Mouse (Mus musculus): Measurements from ENCODE around the gene Nckipsd. TPM values are rescaled to one million over a fixed set of nuclear protein-coding genes. Genes with fewer than 3 reads are reported as not detected.
A peak's percentile ranks its signal among the peaks of the same experiment; 100 is the strongest.

The Nckipsd gene
- polyA plus RNA-seq, 1 experiment: 73.9 TPM

DNA sequence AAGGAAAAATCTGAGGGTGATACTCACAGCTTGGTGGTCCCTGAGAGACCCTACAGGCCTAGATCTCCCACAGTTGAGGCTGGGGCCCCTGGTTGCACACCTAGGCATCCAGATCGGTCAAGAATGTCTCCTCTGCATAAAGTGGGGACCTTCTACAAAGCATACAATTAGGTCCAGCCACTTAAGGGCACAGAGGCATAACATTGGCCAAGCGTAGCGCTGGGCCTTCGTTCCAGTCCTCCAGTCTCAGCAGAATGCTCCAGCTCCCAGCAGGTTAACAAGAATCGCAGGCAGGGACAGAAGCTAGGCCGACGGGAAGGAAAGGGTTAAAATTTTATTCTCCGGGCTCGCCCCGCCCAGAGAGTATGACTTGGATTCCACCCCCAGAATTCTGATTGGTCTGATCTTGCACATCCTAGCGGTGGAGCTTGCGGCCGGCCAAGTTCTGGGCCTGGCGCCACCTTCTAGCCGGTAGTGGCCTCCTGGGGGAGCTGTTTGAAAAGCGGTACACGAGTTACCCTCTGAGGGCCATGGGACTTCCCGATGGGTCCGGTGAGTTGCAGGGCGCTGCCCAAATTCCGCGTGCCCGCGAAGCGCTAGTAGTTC lies 45.6 kb downstream of the Nckipsd start:
- WGBS: 1% methylated on average over 25 of the region's 25 CpGs
- Histone ChIP-seq H3K4me1 (ENCODE audit: control insufficient read depth, insufficient read depth, low read length) (peaks cover 9% of the 10 kb centered on the region), H3K27me3 (ENCODE audit: control insufficient read depth, insufficient read depth, low read length) (no peaks in the 10 kb centered on the region), H3K27ac (ENCODE audit: insufficient read depth, low read length) (peak overlapping the region; percentile 44), H3K4me3 (replicated peaks; ENCODE audit: insufficient read depth, low read depth, low read length) (peak overlapping the region; percentile 80)
- peak; percentile 17; the same call in 1 of the 2 replicates for TF ChIP-seq POLR2A (IDR thresholded peaks at IDR 0.05; ENCODE audit: borderline replicate concordance, insufficient read depth, low read length)
- TF ChIP-seq CTCF (IDR thresholded peaks at IDR 0.05; ENCODE audit: borderline replicate concordance, insufficient read depth, low read depth, low read length): peak; percentile 63
- peak; percentile 94 to 96 for DNase-seq

DNA sequence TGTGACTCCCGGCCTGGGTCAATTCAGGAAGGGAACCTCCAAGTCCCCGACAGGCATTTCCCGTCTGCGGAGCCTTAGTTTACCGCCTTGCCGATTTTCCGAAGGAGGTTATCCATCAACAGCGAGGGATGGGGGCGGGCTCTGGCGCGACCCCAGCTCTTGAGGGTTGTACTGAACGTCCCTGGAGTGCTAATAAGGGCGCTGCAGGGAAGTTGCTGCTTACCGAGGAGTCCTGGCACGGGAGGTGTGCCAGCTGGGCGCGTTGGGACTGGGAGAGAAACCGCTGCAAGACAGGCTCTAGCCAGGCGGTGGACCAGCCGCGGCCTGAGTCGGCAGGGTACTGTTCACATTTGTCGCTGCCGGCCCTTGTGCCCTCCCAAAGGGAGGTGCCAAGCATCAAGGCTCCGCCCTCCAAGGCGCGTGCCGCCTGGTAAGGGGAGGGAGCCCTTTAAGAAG lies 46.1 kb downstream of the Nckipsd start:
- WGBS: under 1% methylated on average over 28 of the region's 28 CpGs
- H3K4me3 ChIP-seq (replicated peaks; ENCODE audit: insufficient read depth, low read depth, low read length): peak overlapping the region; percentile 80
- peak; percentile 84 to 87 for DNase-seq

DNA sequence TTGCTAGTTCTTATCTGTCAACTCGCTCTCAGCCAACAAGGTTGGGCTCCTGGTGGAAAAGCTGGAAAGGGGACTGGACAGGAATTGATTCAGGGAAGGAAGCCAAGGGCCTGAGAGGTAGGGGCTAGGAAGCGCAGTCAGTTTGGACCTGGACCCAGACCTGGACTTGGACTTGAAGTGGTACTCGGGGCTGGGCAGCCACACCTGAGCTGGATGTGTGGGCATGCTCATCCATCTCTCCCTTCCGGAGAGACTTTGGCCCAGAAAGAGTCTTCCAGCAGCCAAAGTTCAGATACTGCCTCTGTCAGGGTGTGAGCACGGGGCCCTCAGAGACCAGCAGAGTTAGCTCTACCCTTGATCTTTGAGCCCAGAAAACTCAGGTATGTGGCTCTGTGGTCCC lies 47.2 kb downstream of the Nckipsd start:
- H3K4me3 ChIP-seq (replicated peaks; ENCODE audit: insufficient read depth, low read depth, low read length): no peak overlapping the region
- 26% methylated on average over 5 of the region's 5 CpGs for WGBS

More for the DNA sequence above, 46.1 kb downstream of the Nckipsd start:
- Histone ChIP-seq H3K4me1 (ENCODE audit: control insufficient read depth, insufficient read depth, low read length) (peaks cover 9% of the 10 kb centered on the region), H3K27ac (ENCODE audit: insufficient read depth, low read length) (peak overlapping the region; percentile 31; the same call in 1 of the 2 replicates), H3K27me3 (ENCODE audit: control insufficient read depth, insufficient read depth, low read length) (no peaks in the 10 kb centered on the region)
- TF ChIP-seq POLR2A (IDR thresholded peaks at IDR 0.05; ENCODE audit: borderline replicate concordance, insufficient read depth, low read length) (peak; percentile 44; the same call in 1 of the 2 replicates), CTCF (IDR thresholded peaks at IDR 0.05; ENCODE audit: borderline replicate concordance, insufficient read depth, low read depth, low read length) (no peak)

DNA sequence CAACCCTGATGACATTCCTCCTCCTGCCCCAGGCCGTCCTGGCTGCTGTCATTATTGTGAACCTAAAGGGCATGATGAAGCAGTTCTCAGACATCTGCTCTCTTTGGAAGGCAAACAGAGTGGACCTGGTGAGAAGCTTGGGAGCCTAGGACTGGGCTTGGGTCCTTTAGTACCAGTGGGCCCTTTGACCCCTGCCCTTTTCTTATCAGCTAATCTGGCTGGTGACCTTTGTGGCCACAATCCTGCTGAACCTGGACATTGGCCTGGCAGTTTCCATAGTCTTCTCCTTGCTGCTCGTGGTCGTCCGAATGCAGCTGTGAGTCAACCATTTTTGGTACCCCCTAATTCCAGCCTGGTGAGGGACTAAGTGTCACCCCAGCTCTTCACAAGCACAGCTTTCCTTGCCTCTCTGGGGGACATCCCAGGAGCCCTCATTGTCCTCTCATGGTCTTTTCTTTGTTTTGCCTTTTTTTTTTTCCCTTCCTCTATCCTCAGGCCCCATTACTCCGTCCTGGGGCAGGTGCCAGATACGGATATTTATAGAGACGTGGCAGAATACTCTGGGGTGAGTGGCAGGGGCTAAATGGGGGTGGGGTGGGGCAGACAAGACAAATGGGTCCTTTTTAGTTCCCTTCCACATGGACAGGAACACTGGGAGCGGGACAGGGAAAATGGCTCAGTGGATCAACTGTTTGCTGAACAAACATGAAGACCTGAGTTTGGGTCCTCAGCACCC lies 50.8 kb downstream of the Nckipsd start:
- DNase-seq: no peak
- no peak for TF ChIP-seq CTCF (IDR thresholded peaks at IDR 0.05; ENCODE audit: borderline replicate concordance, insufficient read depth, low read depth, low read length)
- no peak for TF ChIP-seq POLR2A (IDR thresholded peaks at IDR 0.05; ENCODE audit: borderline replicate concordance, insufficient read depth, low read length)
- no peaks in the 10 kb centered on the region for H3K27me3 ChIP-seq (ENCODE audit: control insufficient read depth, insufficient read depth, low read length)
- no peak overlapping the region for H3K27ac ChIP-seq (ENCODE audit: insufficient read depth, low read length)
- WGBS: 72% methylated on average over 8 of the region's 8 CpGs
- H3K4me1 ChIP-seq (ENCODE audit: control insufficient read depth, insufficient read depth, low read length): no peaks in the 10 kb centered on the region
- no peak overlapping the region for H3K4me3 ChIP-seq (replicated peaks; ENCODE audit: insufficient read depth, low read depth, low read length)

More for the DNA sequence above, 47.2 kb downstream of the Nckipsd start:
- Histone ChIP-seq H3K27ac (ENCODE audit: insufficient read depth, low read length) (no peak overlapping the region), H3K27me3 (ENCODE audit: control insufficient read depth, insufficient read depth, low read length) (no peaks in the 10 kb centered on the region), H3K4me1 (ENCODE audit: control insufficient read depth, insufficient read depth, low read length) (peaks cover 9% of the 10 kb centered on the region)
- TF ChIP-seq CTCF (IDR thresholded peaks at IDR 0.05; ENCODE audit: borderline replicate concordance, insufficient read depth, low read depth, low read length) (no peak), POLR2A (IDR thresholded peaks at IDR 0.05; ENCODE audit: borderline replicate concordance, insufficient read depth, low read length) (no peak)
- no peak for DNase-seq

Other genes starting within 250 kb of the Nckipsd start
- gene Impdh2, start 248.1 kb upstream of the Nckipsd start, polyA plus RNA-seq (2012; rRNA removed): 70.6 and 76.9 TPM in 2 replicates
- gene Ndufaf3, start 240.9 kb upstream of the Nckipsd start, polyA plus RNA-seq (2012; rRNA removed): 63.0 and 69.3 TPM in 2 replicates
- 215 and 239 TPM in 2 replicates for gene Dalrd3, start 238.5 kb upstream of the Nckipsd start, polyA plus RNA-seq (2012; rRNA removed)
- 97.4 and 107 TPM in 2 replicates for gene Wdr6, start 229.6 kb upstream of the Nckipsd start, polyA plus RNA-seq (2012; rRNA removed)
- 102 and 105 TPM in 2 replicates for gene P4htm, start 210.7 kb upstream of the Nckipsd start, polyA plus RNA-seq (2012; rRNA removed)
- 53.7 and 54.2 TPM in 2 replicates for gene Arih2, start 159.0 kb upstream of the Nckipsd start, polyA plus RNA-seq (2012; rRNA removed)
- gene Slc25a20, start 146.3 kb upstream of the Nckipsd start, polyA plus RNA-seq (2012; rRNA removed): 18.2 and 19.1 TPM in 2 replicates
- 24.6 and 26.6 TPM in 2 replicates for gene Prkar2a, start 119.1 kb upstream of the Nckipsd start, polyA plus RNA-seq (2012; rRNA removed)
- 162 and 168 TPM in 2 replicates for gene Ip6k2, start 24.6 kb upstream of the Nckipsd start, polyA plus RNA-seq (2012; rRNA removed)
- gene Celsr3, start 18.0 kb downstream of the Nckipsd start, polyA plus RNA-seq (2012; rRNA removed): 77.1 and 88.3 TPM in 2 replicates
- gene Slc26a6, start 44.9 kb downstream of the Nckipsd start, polyA plus RNA-seq (2012; rRNA removed): 22.6 and 28.2 TPM in 2 replicates
- 0.39 and 0.92 TPM in 2 replicates for gene Tmem89, start 106.3 kb downstream of the Nckipsd start, polyA plus RNA-seq (2012; rRNA removed)
- gene Uqcrc1, start 128.3 kb downstream of the Nckipsd start, polyA plus RNA-seq (2012; rRNA removed): 672 and 690 TPM in 2 replicates
- 11.3 and 14.1 TPM in 2 replicates for gene Col7a1, start 145.2 kb downstream of the Nckipsd start, polyA plus RNA-seq (2012; rRNA removed)
- 0.47 and 0.48 TPM in 2 replicates for gene Ucn2, start 177.6 kb downstream of the Nckipsd start, polyA plus RNA-seq (2012; rRNA removed)
- gene Pfkfb4, start 183.4 kb downstream of the Nckipsd start, polyA plus RNA-seq (2012; rRNA removed): 17.5 and 20.1 TPM in 2 replicates
- gene Shisa5, start 230.2 kb downstream of the Nckipsd start, polyA plus RNA-seq (2012; rRNA removed): 75.0 and 79.8 TPM in 2 replicates